ENCODE assay signal across 8 mouse cellular contexts in genomic region chr11:101417101-101417855, GRCm38 (mm10). TPM values are rescaled to one million over a fixed set of nuclear protein-coding genes. Genes with fewer than 3 reads are reported as not detected.
DNase-seq lines count a peak whose midpoint lies in the region; ATAC-seq lines count a peak whose summit lies in the region.

Gene Aarsd1 (minus strand): TSS chr11:101417615.

- no peaks in the 10 kb centered on the region for H3K4me1 ChIP-seq in hindbrain, embryonic 11.5 days (replicated peaks; ENCODE audit: control insufficient read depth, insufficient read depth, low read length)
- H3K4me1 ChIP-seq in lung, embryonic 16.5 days (replicated peaks; ENCODE audit: control insufficient read depth, insufficient read depth, low read length) = peaks cover 6% of the 10 kb centered on the region

- no peaks in the 10 kb centered on the region for H3K9me3 ChIP-seq in hindbrain, embryonic 11.5 days (ENCODE audit: control insufficient read depth, low read length)
- H3K9me3 ChIP-seq in lung, embryonic 16.5 days (ENCODE audit: control insufficient read depth, low read length) = no peaks in the 10 kb centered on the region

- 0% methylated on average over 45 of the region's 45 CpGs for WGBS in hindbrain, embryonic 11.5 days
- under 1% methylated on average over 38 of the region's 45 CpGs for WGBS in lung, embryonic 16.5 days

- H3K4me3 ChIP-seq in hindbrain, embryonic 11.5 days (ENCODE audit: low read depth, low read length) = peak within 1 kb of the TSS; percentile 86
- peak within 1 kb of the TSS; percentile 66 for H3K4me3 ChIP-seq in lung, embryonic 16.5 days (ENCODE audit: low read length)

- H3K36me3 ChIP-seq in hindbrain, embryonic 11.5 days (ENCODE audit: control insufficient read depth, insufficient read depth, low read length) = no peaks in the 10 kb centered on the region
- peaks cover 5% of the 10 kb centered on the region; the same call in 1 of the 2 replicates for H3K36me3 ChIP-seq in lung, embryonic 16.5 days (ENCODE audit: control insufficient read depth, insufficient read depth, low read length)

- DNase-seq in Muller cell, postnatal 12 days (ENCODE audit: inconsistent ontology term) = peak; percentile 82
- peak; percentile 86 for DNase-seq in cerebellum, adult 9-11 months
- peak; percentile 71 to 86 for DNase-seq in frontal cortex, postnatal 10 days (ENCODE audit: low spot score in 2 of 2)
- peak; percentile 93 for DNase-seq in hindbrain, embryonic 11.5 days (ENCODE audit: low spot score)
- DNase-seq in layer of hippocampus, adult 9-11 months = peak; percentile 69
- peak; percentile 85 for DNase-seq in ovary, postnatal 10 days (ENCODE audit: low spot score)
- DNase-seq in thymus, postnatal 0 days (ENCODE audit: low spot score) = peak; percentile 90

- peak within 1 kb of the TSS; percentile 90 for H3K9ac ChIP-seq in hindbrain, embryonic 11.5 days (ENCODE audit: low read depth, low read length)
- H3K9ac ChIP-seq in lung, embryonic 16.5 days (ENCODE audit: low read length) = peak within 1 kb of the TSS; percentile 86

- ATAC-seq in hindbrain, embryonic 11.5 days (ENCODE audit: low FRiP score) = peak; percentile 68
- ATAC-seq in lung, embryonic 16.5 days (ENCODE audit: low read depth) = peak; percentile 79

- H3K27ac ChIP-seq in hindbrain, embryonic 11.5 days (ENCODE audit: low read depth, low read length) = peak within 1 kb of the TSS; percentile 55
- peak within 1 kb of the TSS; percentile 53; the same call in 1 of the 2 replicates for H3K27ac ChIP-seq in lung, embryonic 16.5 days (ENCODE audit: low read length)

- H3K27me3 ChIP-seq in hindbrain, embryonic 11.5 days (ENCODE audit: control insufficient read depth, insufficient read depth, low read length) = no peaks in the 10 kb centered on the region
- no peaks in the 10 kb centered on the region for H3K27me3 ChIP-seq in lung, embryonic 16.5 days (ENCODE audit: control insufficient read depth, insufficient read depth, low read depth, low read length)

- H3K4me2 ChIP-seq in hindbrain, embryonic 11.5 days (replicated peaks; ENCODE audit: low read depth, low read length) = peak within 1 kb of the TSS; percentile 77
- peak within 1 kb of the TSS; percentile 82 for H3K4me2 ChIP-seq in lung, embryonic 16.5 days (ENCODE audit: low read depth, low read length)

RNA-seq across cellular contexts. Expression of gene Aarsd1, which starts in this region (rescaled TPM):
- polyA plus RNA-seq in hindbrain, embryonic 11.5 days (2014; fragmentation: Nextera tagmentation; extraction: Ambion mirVana) = 90.9 and 97.5 TPM in 2 replicates
- polyA plus RNA-seq in lung, embryonic 16.5 days (2015; fragmentation: Nextera tagmentation; extraction: Ambion mirVana) = 63.9 and 67.2 TPM in 2 replicates
- polyA plus RNA-seq in thymus, postnatal 0 days (2015; fragmentation: Nextera tagmentation; extraction: Ambion mirVana) = 67.6 and 70.6 TPM in 2 replicates

Comparison
In these comparisons a context has a peak if more than half of its experiments do, and no peak if none do; other contexts are left out.
1. Peak in every context shown above with its lines: DNase-seq, ATAC-seq, H3K4me3 ChIP-seq and H3K27ac ChIP-seq.